31 mouse cellular contexts compared by ENCODE assay signal in the genomic region with DNA sequence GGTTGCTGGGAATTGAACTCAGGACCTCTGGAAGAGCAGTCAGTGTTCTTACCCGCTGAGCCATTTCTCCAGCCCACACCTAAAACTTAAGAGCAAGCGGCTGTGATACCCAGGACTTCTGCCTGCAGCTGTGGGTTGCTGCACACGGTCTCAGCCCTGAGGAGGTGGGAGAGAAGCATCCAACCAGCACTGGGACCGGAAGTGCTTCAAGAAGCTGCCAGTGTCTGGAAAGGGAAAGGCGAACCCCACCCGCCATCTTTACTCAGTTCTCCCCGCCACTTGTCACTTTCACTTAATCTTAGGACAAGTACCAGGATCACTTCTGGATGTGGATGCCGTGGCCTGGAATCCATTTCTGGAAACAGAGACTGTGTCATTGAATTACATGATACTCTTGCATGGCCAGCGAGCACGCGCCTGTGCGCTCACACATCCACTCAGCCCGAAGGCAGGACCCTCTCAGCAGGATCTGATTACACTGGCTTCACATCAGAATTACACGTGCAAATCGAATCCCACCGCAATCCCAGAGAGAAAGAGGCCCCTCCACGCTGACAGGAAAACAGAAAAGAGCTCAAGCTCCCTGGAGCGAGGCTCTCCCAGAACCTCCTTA.
DNase-seq lines count a peak whose midpoint lies in the region; ATAC-seq and TF ChIP-seq lines count a peak whose summit lies in the region.
"Had no signal": no experiment of that assay in that cellular context is flagged by ENCODE, and none has a peak within 500 bp of the region (broad histone marks: within the 10 kb centered on the region; RNA-seq: fewer than 3 reads in every experiment).

No protein-coding gene starts in this region.

- no peak for TF ChIP-seq CTCF in kidney, postnatal 0 days (IDR thresholded peaks at IDR 0.05; ENCODE audit: low read depth)

- no peak overlapping the region for H3K9ac ChIP-seq in kidney, postnatal 0 days (ENCODE audit: low read depth, low read length)
- H3K9ac ChIP-seq in ES-E14 (ENCODE audit: insufficient read depth, low read depth, low read length, poor library complexity, severe bottlenecking), result peak overlapping the region; percentile 2; the same call in 1 of the 2 replicates
- H3K9ac ChIP-seq in embryonic facial prominence, embryonic 11.5 days (replicated peaks; ENCODE audit: low read length), result no peak overlapping the region
- no peak overlapping the region for H3K9ac ChIP-seq in intestine, embryonic 16.5 days (ENCODE audit: low read depth, low read length)
- H3K9ac ChIP-seq: forebrain, embryonic 13.5 days; heart, embryonic 12.5 days; hindbrain, embryonic 15.5 days; limb, embryonic 15.5 days; liver, embryonic 13.5 days; midbrain, embryonic 13.5 days; stomach, embryonic 15.5 days had no signal

- no peaks in the 10 kb centered on the region for H3K27me3 ChIP-seq in kidney, postnatal 0 days (ENCODE audit: insufficient read depth, low read length)
- H3K27me3 ChIP-seq in embryonic facial prominence, embryonic 11.5 days (ENCODE audit: control insufficient read depth, insufficient read depth, low read length), result no peaks in the 10 kb centered on the region
- no peaks in the 10 kb centered on the region for H3K27me3 ChIP-seq in intestine, embryonic 16.5 days (replicated peaks; ENCODE audit: control insufficient read depth, insufficient read depth, low read length)
- H3K27me3 ChIP-seq: forebrain, embryonic 13.5 days; heart, embryonic 12.5 days; hindbrain, embryonic 15.5 days; limb, embryonic 15.5 days; midbrain, embryonic 13.5 days; stomach, embryonic 15.5 days had no signal

- in situ Hi-C loops in ES-E14 (cut with MboI; ENCODE audit: low sequenced_read_pairs in 2 of 2, unreplicated experiment in 2 of 2), result loop anchor here in 1 of 2 experiments (10.0 kb wide), 1 partner anchor 94 kb away; no protein-coding TSS in a partner anchor

- H3K4me2 ChIP-seq in kidney, postnatal 0 days (ENCODE audit: low read length), result no peak overlapping the region
- no peak overlapping the region for H3K4me2 ChIP-seq in embryonic facial prominence, embryonic 11.5 days (ENCODE audit: low read depth, low read length)
- H3K4me2 ChIP-seq in intestine, embryonic 16.5 days (ENCODE audit: low read depth, low read length), result no peak overlapping the region
- H3K4me2 ChIP-seq: forebrain, embryonic 13.5 days; heart, embryonic 12.5 days; hindbrain, embryonic 15.5 days; limb, embryonic 15.5 days; liver, embryonic 13.5 days; midbrain, embryonic 13.5 days; stomach, embryonic 15.5 days had no signal

- H3K4me1 ChIP-seq in kidney, postnatal 0 days (replicated peaks; ENCODE audit: insufficient read depth, low read length), result no peaks in the 10 kb centered on the region
- peaks cover 0 to 11% of the 10 kb centered on the region in 2 experiments; a peak in 1 of 4 replicates for H3K4me1 ChIP-seq in ES-E14 (ENCODE audit: control insufficient read depth in 2 of 2, insufficient read depth in 2 of 2, low read length in 2 of 2, poor library complexity in 1 of 2)
- 0 out of 2 replicates have a peak, but pooled peaks cover 2% of the 10 kb centered on the region for H3K4me1 ChIP-seq in embryonic facial prominence, embryonic 11.5 days (ENCODE audit: control insufficient read depth, insufficient read depth, low read length)
- peaks cover 3% of the 10 kb centered on the region; the same call in 1 of the 2 replicates for H3K4me1 ChIP-seq in intestine, embryonic 16.5 days (ENCODE audit: control insufficient read depth, insufficient read depth, low read length)
- H3K4me1 ChIP-seq: forebrain, embryonic 13.5 days; hindbrain, embryonic 15.5 days; midbrain, embryonic 13.5 days had no signal

- H3K36me3 ChIP-seq in kidney, postnatal 0 days (ENCODE audit: insufficient read depth, low read length), result no peaks in the 10 kb centered on the region
- no peaks in the 10 kb centered on the region for H3K36me3 ChIP-seq in ES-E14 (ENCODE audit: control insufficient read depth, insufficient read depth, low read length, poor library complexity, severe bottlenecking)
- no peaks in the 10 kb centered on the region for H3K36me3 ChIP-seq in embryonic facial prominence, embryonic 11.5 days (replicated peaks; ENCODE audit: control insufficient read depth, insufficient read depth, low read depth, low read length)
- no peaks in the 10 kb centered on the region for H3K36me3 ChIP-seq in intestine, embryonic 16.5 days (ENCODE audit: control insufficient read depth, insufficient read depth, low read length)
- H3K36me3 ChIP-seq: heart, embryonic 12.5 days; hindbrain, embryonic 15.5 days; limb, embryonic 10.5 days; limb, embryonic 15.5 days; liver, embryonic 13.5 days; midbrain, embryonic 13.5 days; stomach, embryonic 15.5 days had no signal

- 57% methylated on average over 18 of the region's 18 CpGs for WGBS in kidney, postnatal 0 days
- 65% methylated on average over 18 of the region's 18 CpGs for WGBS in embryonic facial prominence, embryonic 11.5 days
- WGBS in intestine, embryonic 16.5 days, result 85% methylated on average over 18 of the region's 18 CpGs

- no peak overlapping the region for H3K27ac ChIP-seq in kidney, postnatal 0 days
- H3K27ac ChIP-seq in ES-E14 (ENCODE audit: insufficient read depth, low read depth, low read length, poor library complexity, severe bottlenecking), result no peak overlapping the region
- peak overlapping the region; percentile 35; the same call in 1 of the 2 replicates for H3K27ac ChIP-seq in embryonic facial prominence, embryonic 11.5 days (replicated peaks; ENCODE audit: low read depth, low read length)
- H3K27ac ChIP-seq in intestine, embryonic 16.5 days (ENCODE audit: low read length), result no peak overlapping the region
- H3K27ac ChIP-seq: forebrain, embryonic 13.5 days; hindbrain, embryonic 15.5 days; limb, embryonic 10.5 days; limb, embryonic 15.5 days; liver, embryonic 13.5 days; midbrain, embryonic 13.5 days; stomach, embryonic 15.5 days had no signal

- peak; percentile 30 for DNase-seq in kidney, postnatal 0 days (ENCODE audit: low spot score)
- DNase-seq in kidney, adult 9 months, result no peak
- no peak for DNase-seq in ES-E14 (ENCODE audit: low read depth, low spot score)
- peak; percentile 66 for DNase-seq in embryonic facial prominence, embryonic 11.5 days (ENCODE audit: low spot score)
- no peak for DNase-seq in ovary, adult 18-20 months (ENCODE audit: low spot score)
- DNase-seq: adrenal gland, adult 2 months; B cell, adult 2 months; cerebellum, adult 2 months; cerebellum, postnatal 14 days; gastrocnemius, postnatal 36 days; heart, adult 18-20 months; kidney, adult 18-20 months; kidney, postnatal 25 days; liver, embryonic 13.5 days; lung, adult 18-20 months; lung, postnatal 4 days; right cerebral cortex, postnatal 25 days; thymus, adult 18-20 months; thymus, postnatal 25 days had no signal

- H3K9me3 ChIP-seq in kidney, postnatal 0 days (replicated peaks; ENCODE audit: low read length), result no peaks in the 10 kb centered on the region
- H3K9me3 ChIP-seq in ES-E14 (ENCODE audit: control insufficient read depth, insufficient read depth, low read depth, low read length), result no peaks in the 10 kb centered on the region
- H3K9me3 ChIP-seq in embryonic facial prominence, embryonic 11.5 days (replicated peaks; ENCODE audit: control insufficient read depth, low read length), result no peaks in the 10 kb centered on the region
- H3K9me3 ChIP-seq in intestine, embryonic 16.5 days (ENCODE audit: control insufficient read depth, low read length), result no peaks in the 10 kb centered on the region
- H3K9me3 ChIP-seq: forebrain, embryonic 13.5 days; heart, embryonic 12.5 days; hindbrain, embryonic 15.5 days; limb, embryonic 10.5 days; limb, embryonic 15.5 days; liver, embryonic 13.5 days; megakaryocyte, embryonic 14.5 days; midbrain, embryonic 13.5 days; stomach, embryonic 15.5 days had no signal

- ATAC-seq in kidney, postnatal 0 days (replicated peaks; ENCODE audit: low FRiP score, low read depth), result no peak; the same call in 1 of the 2 replicates
- ATAC-seq in embryonic facial prominence, embryonic 11.5 days (replicated peaks; ENCODE audit: insufficient number of reproducible peaks, low FRiP score, low TSS enrichment, low read depth), result 0 out of 2 replicates have a peak, but pooled peaks have one; percentile 31
- ATAC-seq in megakaryocyte-erythroid progenitor cell, adult 5-6 weeks (replicated peaks; ENCODE audit: low FRiP score, low TSS enrichment, poor library complexity, severe bottlenecking), result no peak
- no peak for ATAC-seq in intestine, embryonic 16.5 days
- ATAC-seq: activated CD4-positive, CD25-positive, alpha-beta regulatory T cell, adult 4 months; forebrain, embryonic 13.5 days; inflammation-experienced regulatory T-cells, adult 6 months; midbrain, embryonic 13.5 days had no signal

- H3K4me3 ChIP-seq in kidney, postnatal 0 days (replicated peaks; ENCODE audit: low read depth, low read length), result no peak overlapping the region
- H3K4me3 ChIP-seq in ES-E14 (ENCODE audit: insufficient read depth in 1 of 2, low read depth in 1 of 2, low read length in 2 of 2, poor library complexity in 1 of 2, severe bottlenecking in 1 of 2), result no peak overlapping the region
- no peak overlapping the region for H3K4me3 ChIP-seq in embryonic facial prominence, embryonic 11.5 days (ENCODE audit: low read depth, low read length)
- no peak overlapping the region for H3K4me3 ChIP-seq in intestine, embryonic 16.5 days (ENCODE audit: low read length)
- H3K4me3 ChIP-seq: forebrain, embryonic 13.5 days; heart, embryonic 12.5 days; hindbrain, embryonic 15.5 days; limb, embryonic 10.5 days; limb, embryonic 15.5 days; liver, embryonic 13.5 days; megakaryocyte, embryonic 14.5 days; midbrain, embryonic 13.5 days; stomach, embryonic 15.5 days had no signal

TF ChIP-seq in ES-E14, 5 proteins besides CTCF, POLR2A, EP300 and RAD21:
- no peak for TF ChIP-seq MAFK (IDR thresholded peaks at IDR 0.05; ENCODE audit: insufficient read depth, low read depth, low read length)
- no peak for TF ChIP-seq HCFC1 (IDR thresholded peaks at IDR 0.05; ENCODE audit: borderline replicate concordance, insufficient read depth, low read length)
- no peak for TF ChIP-seq ZNF384 (IDR thresholded peaks at IDR 0.05; ENCODE audit: low read depth, low read length)

Comparison
In these comparisons a context has a peak if more than half of its experiments do, and no peak if none do; other contexts are left out.
1. DNase-seq: peak in kidney, postnatal 0 days (single experiment) and embryonic facial prominence, embryonic 11.5 days (single experiment); none in kidney, adult 9 months (single experiment), ES-E14 (single experiment) and ovary, adult 18-20 months (single experiment).